Mouse (Mus musculus) cerebellum, adult 2 months (tissue): Measurements from ENCODE around the gene Gpsm3. TPM values are rescaled to one million over a fixed set of nuclear protein-coding genes. Genes with fewer than 3 reads are reported as not detected.

Source experiments
- DNase-seq, 2 experiments: peaks; one replicate each; pipeline ENCODE4 v3.0.0; 2021
- H3K27ac ChIP-seq: fragments of 200-500 bp; 2 replicates; pipeline ENCODE4 v1.5.1; 2012; ENCODE audit warnings: low read length, control low read depth, inconsistent platforms; ENCODE audit not compliant: insufficient read depth
- H3K27me3 ChIP-seq: fragments of 200-500 bp; 2 replicates; pipeline ENCODE4 v1.6.1; 2012; ENCODE audit warnings: inconsistent platforms, mild to moderate bottlenecking, low read length, moderate library complexity; ENCODE audit not compliant: control insufficient read depth, insufficient read depth
- H3K4me1 ChIP-seq: fragments of 200-500 bp; 2 replicates; pipeline ENCODE4 v1.6.1; 2011; ENCODE audit warnings: low read length; ENCODE audit not compliant: control insufficient read depth, insufficient read depth
- H3K4me3 ChIP-seq: fragments of 200-500 bp; replicated peaks from 2 replicates; pipeline ENCODE3; 2011; ENCODE audit warnings: mild to moderate bottlenecking, low read depth, low read length, control low read depth; ENCODE audit not compliant: insufficient read depth
- CTCF ChIP-seq: fragments of 200-500 bp; IDR thresholded peaks from 2 replicates; pipeline ENCODE4 v1.5.1; 2011; ENCODE audit warnings: low read depth, mild to moderate bottlenecking, control low read depth, low read length, moderate library complexity, borderline replicate concordance; ENCODE audit not compliant: insufficient read depth
- POLR2A ChIP-seq: fragments of 200-500 bp; IDR thresholded peaks from 2 replicates; pipeline ENCODE4 v1.6.1; 2011; ENCODE audit warnings: low read length, control low read depth, borderline replicate concordance; ENCODE audit not compliant: insufficient read depth
- WGBS: fragments of 180-500 bp; shearing (Covaris S2); methylation state at CpG from one replicate; pipeline ENCODE4 v1.1.7; 2018; 5-methylcytosine and 5-hydroxymethylcytosine counted together
- polyA plus RNA-seq: library from polyadenylated mRNA; depleted of rRNA; stranded (reverse); fragments of >200 nt; gene quantifications from 2 replicates; pipeline ENCODE4 v1.2.3, GENCODE M21; 2012

Gpsm3 gene
- polyA plus RNA-seq, 1 experiment: 3.1 TPM

GRCm38 (mm10) chr17:34629221-34629751 is 39.7 kb downstream of the Gpsm3 start, which contains the start of gene Prrt1:
TSS of gene Prrt1 (plus strand) at chr17:34629533.
- WGBS: 2% methylated on average over 16 of the region's 16 CpGs
- Histone ChIP-seq H3K4me3 (peak within 1 kb of the TSS; percentile 79), H3K4me1 (peaks cover 10% of the 10 kb centered on the region), H3K27me3 (no peaks in the 10 kb centered on the region), H3K27ac (peak within 1 kb of the TSS; percentile 97)
- TF ChIP-seq CTCF (no peak), POLR2A (no peak)
- peak; percentile 74 to 76 for DNase-seq

- Histone ChIP-seq H3K27ac (peak overlapping the region; percentile 97), H3K27me3 (no peaks in the 10 kb centered on the region), H3K4me1 (peaks cover 10% of the 10 kb centered on the region), H3K4me3 (peak overlapping the region; percentile 79)
- TF ChIP-seq POLR2A (peak; percentile 28; the same call in 1 of the 2 replicates), CTCF (no peak)
- 6% methylated on average over 12 of the region's 12 CpGs for WGBS
- peak; percentile 69 to 84 for DNase-seq
Measured at GRCm38 (mm10) chr17:34629796-34630603, 40.4 kb downstream of the Gpsm3 start.

GRCm38 (mm10) chr17:34630761-34631301 is 41.2 kb downstream of the Gpsm3 start:
- DNase-seq: peak; percentile 67 to 71
- Histone ChIP-seq H3K27ac (peak overlapping the region; percentile 97), H3K4me3 (peak overlapping the region; percentile 79), H3K27me3 (no peaks in the 10 kb centered on the region), H3K4me1 (peaks cover 8% of the 10 kb centered on the region; the same call in 1 of the 2 replicates)
- TF ChIP-seq CTCF: no peak
- no peak for TF ChIP-seq POLR2A
- WGBS: 1% methylated on average over 42 of the region's 48 CpGs

GRCm38 (mm10) chr17:34631647-34632046 is 42.0 kb downstream of the Gpsm3 start:
- Histone ChIP-seq H3K4me1 (peaks cover 9% of the 10 kb centered on the region; the same call in 1 of the 2 replicates), H3K4me3 (peak overlapping the region; percentile 79), H3K27ac (peak overlapping the region; percentile 97), H3K27me3 (no peaks in the 10 kb centered on the region)
- TF ChIP-seq CTCF: no peak
- no peak for TF ChIP-seq POLR2A
- peak; percentile 61 to 65 for DNase-seq
- WGBS: 5% methylated on average over 12 of the region's 12 CpGs

GRCm38 (mm10) chr17:34632261-34632691 is 42.7 kb downstream of the Gpsm3 start:
- peak; percentile 89 to 90 for DNase-seq
- peak overlapping the region; percentile 97 for H3K27ac ChIP-seq
- H3K4me1 ChIP-seq: peaks cover 14% of the 10 kb centered on the region
- H3K27me3 ChIP-seq: no peaks in the 10 kb centered on the region
- 3% methylated on average over 26 of the region's 26 CpGs for WGBS
- peak overlapping the region; percentile 79 for H3K4me3 ChIP-seq
- TF ChIP-seq CTCF: no peak
- TF ChIP-seq POLR2A: peak; percentile 39; the same call in 1 of the 2 replicates

GRCm38 (mm10) chr17:34635671-34636070 is 46.1 kb downstream of the Gpsm3 start:
- WGBS: 60% methylated on average over 2 of the region's 2 CpGs
- Histone ChIP-seq H3K4me1 (peaks cover 37% of the 10 kb centered on the region), H3K27me3 (no peaks in the 10 kb centered on the region), H3K27ac (no peak overlapping the region), H3K4me3 (no peak overlapping the region)
- no peak for DNase-seq
- TF ChIP-seq POLR2A (peak; percentile 21; the same call in 1 of the 2 replicates), CTCF (no peak)

GRCm38 (mm10) chr17:34637459-34637858 is 47.9 kb downstream of the Gpsm3 start:
- H3K27ac ChIP-seq: 0 out of 2 replicates have a peak overlapping the region, but pooled peaks have one; percentile 27
- TF ChIP-seq POLR2A: no peak
- TF ChIP-seq CTCF: no peak
- peak in 1 of 2 experiments; percentile 36 for DNase-seq
- WGBS: 44% methylated on average over 3 of the region's 3 CpGs
- H3K4me3 ChIP-seq: no peak overlapping the region
- peaks cover 50% of the 10 kb centered on the region for H3K4me1 ChIP-seq
- no peaks in the 10 kb centered on the region for H3K27me3 ChIP-seq
